Mouse (Mus musculus) inflammation-experienced regulatory T-cells, adult 6 months (primary cell): ENCODE results near the gene Zfp971. TPM values are rescaled to one million over a fixed set of nuclear protein-coding genes. Genes with fewer than 3 reads are reported as not detected.
A peak's percentile ranks its signal among the peaks of the same experiment; 100 is the strongest.
"Not testable (repeated sequence)": the region's sequence is repeated elsewhere in the genome, so short reads cannot be mapped to it uniquely, and the experiment has no call there.

Experiments
- ATAC-seq: one replicate; pipeline ENCODE4 v1.8.0; 2017
- polyA plus RNA-seq, 3 experiments: library from polyadenylated mRNA; unstranded; fragments of 100-300 nt; shearing (Covaris generic); gene quantifications; one replicate each; pipeline ENCODE4 v1.2.1; 2017

Gene Zfp971
- polyA plus RNA-seq: 10 to 100 TPM; 11.0 to 13.6 (median 11.0) TPM

- ATAC-seq: not testable (repeated sequence)
Measured at GRCm38 (mm10) chr2:178023011-178023611, at the start of gene Zfp971. TSS of gene Zfp971 (plus strand) at chr2:178023284.

GRCm38 (mm10) chr2:177974814-177975213 is 48.3 kb upstream of the Zfp971 start:
- not testable (repeated sequence) for ATAC-seq

- not testable (repeated sequence) for ATAC-seq
Measured at GRCm38 (mm10) chr2:178019486-178019885, 3.6 kb upstream of the Zfp971 start.

- ATAC-seq: not testable (repeated sequence)
Measured at GRCm38 (mm10) chr2:178020773-178021172, 2.3 kb upstream of the Zfp971 start.

GRCm38 (mm10) chr2:178023861-178024260 is 777 bp downstream of the Zfp971 start:
- ATAC-seq: not testable (repeated sequence)

- ATAC-seq: not testable (repeated sequence)
Measured at GRCm38 (mm10) chr2:178027601-178028000, 4.5 kb downstream of the Zfp971 start.

GRCm38 (mm10) chr2:178058195-178058594 is 35.1 kb downstream of the Zfp971 start:
- peak; percentile 82 for ATAC-seq

GRCm38 (mm10) chr2:178078166-178078717 is 55.2 kb downstream of the Zfp971 start, which contains the start of gene Zfp931:
TSS of gene Zfp931 (minus strand) at chr2:178078476.
- not testable (repeated sequence) for ATAC-seq

Other genes starting within 250 kb of the Zfp971 start
- gene Gm14325, start 182.9 kb upstream of the Zfp971 start, polyA plus RNA-seq: 10 to 100 TPM; 15.9 to 21.7 (median 18.5) TPM
- gene Gm14327, start 126.2 kb upstream of the Zfp971 start, polyA plus RNA-seq: 1 to 10 TPM in 1 of 3 experiments, under 1 TPM in 1, not detected in 1; 0.65 to 1.0 TPM
- under 1 TPM in 1 of 3 experiments, not detected in 2; 0.83 TPM for gene Zfp972, start 97.7 kb upstream of the Zfp971 start, polyA plus RNA-seq
- 10 to 100 TPM; 13.5 to 16.6 (median 16.5) TPM for gene Gm14326, start 66.0 kb upstream of the Zfp971 start, polyA plus RNA-seq
- gene Zfp931, start 55.2 kb downstream of the Zfp971 start, polyA plus RNA-seq: 10 to 100 TPM in 1 of 3 experiments, 1 to 10 TPM in 2; 6.3 to 10.2 (median 8.3) TPM
- under 1 TPM in 2 of 3 experiments, not detected in 1; 0.11 to 0.40 TPM for gene Phactr3, start 95.7 kb downstream of the Zfp971 start, polyA plus RNA-seq